Mouse (Mus musculus) embryonic stem cell, embryonic (primary cell): Measurements from ENCODE around the gene S1pr4.

ENCODE experiments used
- CTCF ChIA-PET, 4 experiments: fragments of 300-600 bp in 2 of 4; fragments of 350-600 bp in 2 of 4; sonication (Branson Sonifier 250); formaldehyde crosslinking; loops; one replicate each; lab custom pipeline; 2022; ENCODE audit warnings: inconsistent platforms in 2 of 4; lab: Charles Lee
- POLR2A ChIA-PET, 4 experiments: fragments of 300-600 bp in 2 of 4; fragments of 350-600 bp in 2 of 4; sonication (Branson Sonifier 250); formaldehyde crosslinking; loops; one replicate each; lab custom pipeline; 2022; ENCODE audit warnings: antibody characterized with exemption in 4 of 4, inconsistent platforms in 1 of 4; lab: Charles Lee

Gene S1pr4

DNA sequence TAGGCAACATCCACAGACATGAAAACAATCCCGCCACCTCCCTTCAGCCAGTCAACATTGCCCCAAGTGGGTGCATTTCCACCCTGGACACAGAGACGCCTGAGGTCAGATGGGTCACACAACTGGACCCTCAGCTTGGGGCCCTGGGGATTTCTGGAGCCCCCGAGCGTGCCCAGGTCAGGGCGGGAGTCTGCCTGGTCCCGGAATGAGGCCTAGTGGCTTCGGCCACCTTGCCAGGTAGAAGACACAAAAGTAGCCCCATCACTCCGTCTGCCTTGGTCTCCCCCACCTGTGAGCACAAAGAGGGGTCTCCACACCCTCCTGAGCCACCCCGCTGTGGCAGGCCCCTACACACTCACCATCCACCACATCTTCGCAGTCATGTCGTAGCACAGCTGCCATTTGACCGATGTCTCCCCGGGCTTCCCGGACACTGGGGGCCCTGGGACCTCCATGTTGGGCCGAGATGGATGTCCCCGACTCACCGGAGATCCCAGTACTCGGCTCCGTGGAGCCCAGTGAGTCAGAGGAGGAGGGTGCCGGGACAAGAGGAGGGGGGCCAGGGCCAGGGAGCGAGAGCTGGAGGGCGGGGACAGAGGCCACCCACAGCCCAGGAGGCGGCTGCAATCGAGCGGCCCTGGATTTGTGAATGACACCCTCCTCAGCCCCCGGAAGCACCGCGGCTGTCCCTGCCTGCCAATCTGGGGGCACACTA lies 44.6 kb downstream of the S1pr4 start, which contains the start of gene Nfic:
Nfic (minus strand) TSS at position 455 of the 715 bp plus-strand sequence.
- CTCF ChIA-PET, result interaction anchor here in 3 of 4 experiments (0.6 to 1.2 kb wide), 4 partner anchors 47 to 1667 kb away, joined by 3 to 7 read pairs (median 3); no protein-coding TSS in a partner anchor

DNA sequence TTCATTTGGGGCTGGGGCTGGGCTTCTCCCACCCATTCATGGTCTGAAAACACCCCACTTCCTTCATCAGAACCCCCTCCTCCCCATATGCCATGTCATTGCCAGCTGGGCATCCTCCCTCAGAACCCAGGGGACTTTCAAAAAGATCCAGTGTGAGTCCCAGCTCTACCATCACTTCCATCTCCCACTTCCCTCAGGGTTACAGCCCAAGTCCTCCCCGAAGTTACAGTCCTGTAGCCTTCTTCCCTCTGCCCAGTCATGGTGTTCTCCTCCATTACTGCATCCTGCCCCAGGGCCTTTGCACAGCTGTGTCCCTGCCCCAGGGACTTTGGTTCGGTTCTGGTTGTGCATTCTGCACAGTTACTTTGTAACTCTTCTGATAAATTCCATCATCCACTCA lies 45.8 kb downstream of the S1pr4 start:
- POLR2A ChIA-PET, result interaction anchor here in 3 of 4 experiments (0.7 to 1.5 kb wide), 7 partner anchors 13 to 302 kb away, joined by 3 to 5 read pairs (median 4); partner anchors contain the start of genes Dohh (in 1 of the 3) and Gm48551 (in 1 of the 3)
- CTCF ChIA-PET, result interaction anchor here in 1 of 4 experiments (0.6 kb wide), 1 partner anchor 31 kb away, joined by 3 read pairs; no protein-coding TSS in a partner anchor

More for the DNA sequence above, 44.6 kb downstream of the S1pr4 start, which contains the start of gene Nfic:
- POLR2A ChIA-PET, result interaction anchor here in 2 of 4 experiments (1.0 to 1.5 kb wide), 6 partner anchors 10 to 89 kb away, joined by 3 to 4 read pairs (median 4); partner anchors contain the start of genes Dohh (in 1 of the 2) and Gm48551 (in 1 of the 2)

GRCm38 (mm10) chr10:81452947-81453288 lies 47.0 kb downstream of the S1pr4 start:
- POLR2A ChIA-PET, result interaction anchor here in 2 of 4 experiments (1.1 to 3.1 kb wide), 5 partner anchors 9 to 88 kb away, joined by 3 to 9 read pairs (median 4); no protein-coding TSS in a partner anchor
- CTCF ChIA-PET, result interaction anchor here in 2 of 4 experiments (0.9 to 3.5 kb wide), 8 partner anchors 9 to 160 kb away, joined by 3 to 21 read pairs (median 3); partner anchors contain the start of gene Pip5k1c (in 1 of the 2)

- POLR2A ChIA-PET, result interaction anchor here in 3 of 4 experiments (0.6 to 3.1 kb wide), 11 partner anchors 9 to 191 kb away, joined by 3 to 9 read pairs (median 4); no protein-coding TSS in a partner anchor
- CTCF ChIA-PET, result interaction anchor here in 3 of 4 experiments (0.5 to 3.5 kb wide), 12 partner anchors 10 to 222 kb away, joined by 3 to 30 read pairs (median 4); partner anchors contain the start of genes Atcay (in 1 of the 3), Gm48552 (in 1 of the 3) and Pip5k1c (in 1 of the 3)
Measured at GRCm38 (mm10) chr10:81452237-81452946, 47.5 kb downstream of the S1pr4 start.

DNA sequence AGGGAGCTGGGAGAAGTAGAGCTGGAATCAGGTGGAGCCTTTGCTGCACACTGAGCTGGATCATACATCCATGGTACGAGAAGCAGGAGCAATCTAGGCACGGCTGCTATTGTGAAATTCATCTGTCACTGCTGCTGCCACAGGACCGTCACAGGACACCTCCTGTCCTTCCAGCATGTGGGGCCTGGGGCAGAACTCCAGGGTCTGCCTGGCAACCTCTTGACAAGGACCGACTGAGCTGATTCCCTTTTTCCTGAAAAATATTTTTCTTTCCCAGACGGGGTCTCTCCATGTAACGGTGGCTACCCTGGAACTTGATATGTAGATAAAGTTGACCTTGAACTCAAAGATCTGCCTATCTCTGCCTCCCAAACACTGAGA lies 48.6 kb downstream of the S1pr4 start:
- ChIA-PET CTCF (interaction anchor here in 3 of 4 experiments (0.7 to 3.5 kb wide), 20 partner anchors 14 to 248 kb away, joined by 3 to 30 read pairs (median 7); partner anchors contain the start of genes Pip5k1c (in 2 of the 3), Smim24 (in 2 of the 3), Gm48552 (in 1 of the 3) and Tjp3 (in 1 of the 3)), POLR2A (interaction anchor here in 2 of 4 experiments (0.5 to 3.1 kb wide), 11 partner anchors 10 to 109 kb away, joined by 3 to 9 read pairs (median 3); partner anchors contain the start of genes Ncln (in 1 of the 2) and Smim24 (in 1 of the 2))

DNA sequence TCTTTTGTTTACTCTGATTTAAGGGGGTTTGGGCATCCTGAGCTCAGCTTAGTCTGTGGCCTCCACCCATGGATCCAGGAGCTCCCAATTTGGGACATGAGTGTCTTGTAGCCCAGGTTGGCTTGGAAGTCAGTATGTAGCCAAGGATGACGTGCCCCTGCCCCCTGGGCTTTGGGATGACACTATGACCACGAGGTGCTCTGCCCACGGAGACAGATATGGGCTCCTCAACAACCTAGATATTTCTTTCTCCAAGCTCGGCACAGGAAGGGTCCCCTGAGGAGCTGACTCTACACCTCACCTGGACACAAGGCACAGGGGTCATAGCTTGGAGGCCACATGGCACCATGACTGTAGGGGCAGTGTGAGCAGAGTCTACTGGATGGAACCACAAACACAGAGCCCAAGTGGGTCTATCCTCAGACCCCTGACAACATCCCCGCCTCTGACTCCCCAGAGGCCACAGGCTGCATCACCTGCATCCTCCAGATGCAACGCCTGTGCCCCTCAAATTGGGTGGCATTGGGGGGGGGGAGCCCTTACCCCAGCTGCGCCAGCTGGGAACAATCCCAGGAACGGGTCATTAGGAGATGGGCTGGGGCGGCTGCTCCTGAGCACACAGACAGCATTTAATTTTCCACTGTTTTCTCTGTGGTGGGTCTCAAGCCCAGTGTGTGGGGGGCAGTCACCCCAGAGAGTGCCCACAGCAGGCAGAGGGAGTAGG lies 49.1 kb downstream of the S1pr4 start:
- POLR2A ChIA-PET, result interaction anchor here in 3 of 4 experiments (0.5 to 3.1 kb wide), 16 partner anchors 8 to 267 kb away, joined by 3 to 9 read pairs (median 3); partner anchors contain the start of genes Ncln (in 1 of the 3) and Smim24 (in 1 of the 3)

GRCm38 (mm10) chr10:81450140-81450539 lies 49.8 kb downstream of the S1pr4 start:
- POLR2A ChIA-PET, result interaction anchor here in 3 of 4 experiments (0.6 to 3.1 kb wide), 9 partner anchors 9 to 267 kb away, joined by 3 to 9 read pairs (median 5); partner anchors contain the start of gene Ncln (in 1 of the 3)

More for the DNA sequence above, 49.1 kb downstream of the S1pr4 start:
- CTCF ChIA-PET, result interaction anchor here (0.5 to 3.5 kb wide), 70 partner anchors 10 to 883 kb away, joined by 3 to 30 read pairs (median 4); partner anchors contain the start of genes Fzr1 (in 2 of the 4), Pip5k1c (in 2 of the 4), Smim24 (in 2 of the 4) and 4930404N11Rik (in 1 of the 4)

More at GRCm38 (mm10) chr10:81450140-81450539, 49.8 kb downstream of the S1pr4 start:
- CTCF ChIA-PET, result interaction anchor here (0.5 to 3.5 kb wide), 70 partner anchors 9 to 882 kb away, joined by 3 to 30 read pairs (median 4); partner anchors contain the start of genes Fzr1 (in 2 of the 4), Pip5k1c (in 2 of the 4), Smim24 (in 2 of the 4) and 4930404N11Rik (in 1 of the 4)
